Mouse (Mus musculus) stomach, embryonic 14.5 days (tissue): ENCODE results near the gene Polr2f. TPM values are rescaled to one million over a fixed set of nuclear protein-coding genes. Genes with fewer than 3 reads are reported as not detected.

Experiments
- ATAC-seq: fragments of 200-750 bp; cut with Nextera tagmentation; 2 replicates; pipeline ENCODE4 v1.8.0; 2017; ENCODE audit warnings: low read depth, moderate TSS enrichment; ENCODE audit not compliant: insufficient number of reproducible peaks, insufficient read depth, low FRiP score
- H3K27ac ChIP-seq: fragments of 300-500 bp; sonication (generic); 2 replicates; pipeline ENCODE4 v1.5.1; 2014; ENCODE audit warnings: mild to moderate bottlenecking, low read length, moderate library complexity, mixed read lengths
- H3K27me3 ChIP-seq: fragments of 300-500 bp; sonication (generic); 2 replicates; pipeline ENCODE4 v1.6.1; 2014; ENCODE audit warnings: low read length, control low read depth, mixed read lengths; ENCODE audit not compliant: control insufficient read depth, insufficient read depth
- H3K36me3 ChIP-seq: fragments of 300-500 bp; sonication (generic); 2 replicates; pipeline ENCODE4 v1.6.1; 2014; ENCODE audit warnings: mild to moderate bottlenecking, control low read depth, low read length, moderate library complexity, mixed read lengths; ENCODE audit not compliant: control insufficient read depth, insufficient read depth
- H3K4me1 ChIP-seq: fragments of 300-500 bp; sonication (generic); 2 replicates; pipeline ENCODE4 v1.6.1; 2014; ENCODE audit warnings: low read length, control low read depth, mixed read lengths; ENCODE audit not compliant: control insufficient read depth, insufficient read depth
- H3K4me2 ChIP-seq: fragments of 300-500 bp; sonication (generic); replicated peaks from 2 replicates; pipeline ENCODE4 v1.6.1; 2014; ENCODE audit warnings: low read depth, low read length, control low read depth
- H3K4me3 ChIP-seq: fragments of 300-500 bp; sonication (generic); 2 replicates; pipeline ENCODE4 v1.5.1; 2014; ENCODE audit warnings: low read depth, low read length, control low read depth
- H3K9ac ChIP-seq: fragments of 300-500 bp; sonication (generic); replicated peaks from 2 replicates; pipeline ENCODE4 v1.6.1; 2014; ENCODE audit warnings: low read depth, mild to moderate bottlenecking, control low read depth, low read length, moderate library complexity, mixed read lengths
- H3K9me3 ChIP-seq: fragments of 300-500 bp; sonication (generic); 2 replicates; pipeline ENCODE4 v1.6.1; 2016; ENCODE audit warnings: low read depth, low read length, control low read depth; ENCODE audit not compliant: control insufficient read depth
- WGBS: fragments of 180-500 bp; shearing (Covaris S2); extraction: QIAGEN DNeasy Blood & Tissue Kit; methylation state at CpG from one replicate; pipeline ENCODE4 v1.1.7; 2014; 5-methylcytosine and 5-hydroxymethylcytosine counted together
- polyA plus RNA-seq: library from polyadenylated mRNA; unstranded; fragments of >200 nt; fragmentation: Nextera tagmentation; extraction: Ambion mirVana; gene quantifications from 2 replicates; pipeline ENCODE4 v1.2.1, GENCODE M21; 2014

Polr2f gene
- 367 and 376 TPM in 2 replicates for polyA plus RNA-seq

- peaks cover 10% of the 10 kb centered on the region; the same call in 1 of the 2 replicates for H3K4me1 ChIP-seq
- ATAC-seq, result peak; percentile 90
- H3K4me3 ChIP-seq, result peak within 1 kb of the TSS; percentile 96
- H3K36me3 ChIP-seq, result peaks cover 19% of the 10 kb centered on the region
- peak within 1 kb of the TSS; percentile 81 for H3K9ac ChIP-seq
- H3K9me3 ChIP-seq, result no peaks in the 10 kb centered on the region
- H3K27ac ChIP-seq, result no peak within 1 kb of the TSS
- peak within 1 kb of the TSS; percentile 97 for H3K4me2 ChIP-seq
- H3K27me3 ChIP-seq, result no peaks in the 10 kb centered on the region
- under 1% methylated on average over 57 of the region's 57 CpGs for WGBS
Measured at GRCm38 (mm10) chr15:79140866-79141565, at the start of gene Polr2f, which contains the start of gene 1700088E04Rik. Gene Polr2f (plus strand): TSS chr15:79141009. Gene 1700088E04Rik (minus strand): TSS chr15:79141253.

GRCm38 (mm10) chr15:79092284-79092683 lies 48.5 kb upstream of the Polr2f start:
- Histone ChIP-seq H3K36me3 (peaks cover 61% of the 10 kb centered on the region), H3K27ac (no peak overlapping the region), H3K27me3 (no peaks in the 10 kb centered on the region), H3K4me2 (no peak overlapping the region), H3K9me3 (no peaks in the 10 kb centered on the region), H3K9ac (no peak overlapping the region), H3K4me1 (peaks cover 6% of the 10 kb centered on the region; the same call in 1 of the 2 replicates), H3K4me3 (no peak overlapping the region)
- no peak for ATAC-seq
- 87% methylated on average over 6 of the region's 6 CpGs for WGBS

GRCm38 (mm10) chr15:79093083-79093839 lies 47.5 kb upstream of the Polr2f start:
- H3K9ac ChIP-seq, result no peak overlapping the region
- 0 out of 2 replicates have a peak, but pooled peaks have one; percentile 35 for ATAC-seq
- no peaks in the 10 kb centered on the region for H3K27me3 ChIP-seq
- no peaks in the 10 kb centered on the region for H3K9me3 ChIP-seq
- peaks cover 12% of the 10 kb centered on the region for H3K4me1 ChIP-seq
- no peak overlapping the region for H3K4me3 ChIP-seq
- peak overlapping the region; percentile 71; the same call in 1 of the 2 replicates for H3K27ac ChIP-seq
- WGBS, result 43% methylated on average over 7 of the region's 7 CpGs
- no peak overlapping the region for H3K4me2 ChIP-seq
- H3K36me3 ChIP-seq, result peaks cover 61% of the 10 kb centered on the region

DNA sequence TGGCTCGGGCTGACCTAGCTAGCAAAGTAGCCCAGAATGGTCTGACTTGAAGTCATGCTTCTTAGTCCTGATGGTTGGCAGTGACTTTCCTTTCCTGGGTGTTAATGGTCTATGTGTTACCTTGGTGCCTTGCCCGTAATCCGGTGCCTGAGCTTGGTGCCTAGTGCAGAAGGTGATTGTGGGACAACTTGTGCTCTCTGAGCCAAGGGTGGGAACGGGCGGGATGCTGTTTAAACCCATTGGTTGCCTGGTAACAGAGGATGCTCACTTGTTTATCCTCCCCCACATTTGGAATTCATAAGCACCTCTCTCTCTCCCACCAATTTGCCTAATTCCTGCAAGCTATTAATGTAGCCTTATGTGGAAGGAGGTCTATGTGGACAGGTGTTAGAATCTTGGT lies 45.3 kb upstream of the Polr2f start:
- no peak for ATAC-seq
- H3K27ac ChIP-seq, result no peak overlapping the region
- H3K9ac ChIP-seq, result no peak overlapping the region
- peaks cover 44% of the 10 kb centered on the region for H3K36me3 ChIP-seq
- no peaks in the 10 kb centered on the region for H3K27me3 ChIP-seq
- H3K4me2 ChIP-seq, result no peak overlapping the region
- no peaks in the 10 kb centered on the region for H3K9me3 ChIP-seq
- peaks cover 12% of the 10 kb centered on the region for H3K4me1 ChIP-seq
- H3K4me3 ChIP-seq, result no peak overlapping the region
- WGBS, result 89% methylated on average over 5 of the region's 5 CpGs

DNA sequence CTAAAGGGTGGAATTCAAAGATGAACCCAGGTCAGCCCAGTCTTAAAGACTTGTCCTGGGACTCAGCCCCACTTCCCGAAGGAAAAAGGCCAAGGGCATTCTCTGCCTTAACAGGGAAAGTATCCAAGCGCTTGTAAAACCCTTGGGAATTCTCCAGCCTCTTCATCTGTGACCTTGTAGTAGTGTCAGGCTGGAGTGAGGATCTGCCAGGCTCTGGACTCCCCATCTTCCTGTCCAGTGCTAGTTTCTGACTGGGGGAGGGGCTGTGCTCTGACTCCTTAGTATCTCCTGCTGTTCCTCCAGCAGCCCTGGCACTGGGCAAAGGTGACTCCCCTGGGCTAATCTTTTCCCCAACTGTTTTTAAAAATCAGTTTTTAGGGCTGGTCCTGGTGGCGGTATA lies 44.3 kb upstream of the Polr2f start:
- Histone ChIP-seq H3K4me1 (peaks cover 15% of the 10 kb centered on the region), H3K27ac (peak overlapping the region; percentile 84; the same call in 1 of the 2 replicates), H3K27me3 (no peaks in the 10 kb centered on the region), H3K4me2 (no peak overlapping the region), H3K9ac (no peak overlapping the region), H3K36me3 (peaks cover 34% of the 10 kb centered on the region), H3K9me3 (no peaks in the 10 kb centered on the region), H3K4me3 (no peak overlapping the region)
- 62% methylated on average over 3 of the region's 3 CpGs for WGBS
- no peak for ATAC-seq

GRCm38 (mm10) chr15:79097135-79097534 lies 43.7 kb upstream of the Polr2f start:
- Histone ChIP-seq H3K4me2 (peak overlapping the region; percentile 17; the same call in 1 of the 2 replicates), H3K36me3 (peaks cover 28% of the 10 kb centered on the region), H3K9me3 (no peaks in the 10 kb centered on the region), H3K27me3 (no peaks in the 10 kb centered on the region), H3K4me1 (peaks cover 17% of the 10 kb centered on the region), H3K4me3 (no peak overlapping the region), H3K27ac (peak overlapping the region; percentile 84), H3K9ac (no peak overlapping the region)
- ATAC-seq, result no peak
- 14% methylated on average over 2 of the region's 2 CpGs for WGBS

DNA sequence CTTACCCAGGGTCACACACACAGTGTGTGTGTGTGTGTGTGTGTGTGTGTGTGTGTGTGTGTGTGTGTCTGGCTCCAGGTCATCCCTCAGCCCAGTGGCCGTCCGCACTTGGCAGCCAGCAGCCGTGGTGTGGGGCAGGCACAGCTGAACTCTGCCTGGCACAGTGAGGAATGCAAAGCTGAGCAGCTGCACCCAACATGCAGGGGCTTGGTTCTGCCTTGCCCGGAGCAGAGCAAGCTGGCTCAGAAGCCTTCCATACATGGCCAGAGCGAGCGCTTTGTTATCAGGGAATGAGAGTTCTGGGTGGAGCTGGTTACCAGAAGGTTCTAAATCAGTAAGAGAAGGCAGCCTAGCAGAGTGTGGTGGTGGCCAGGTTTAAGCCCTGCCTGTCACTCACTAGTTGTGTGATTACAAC lies 43.2 kb upstream of the Polr2f start:
- peak overlapping the region; percentile 17; the same call in 1 of the 2 replicates for H3K4me2 ChIP-seq

DNA sequence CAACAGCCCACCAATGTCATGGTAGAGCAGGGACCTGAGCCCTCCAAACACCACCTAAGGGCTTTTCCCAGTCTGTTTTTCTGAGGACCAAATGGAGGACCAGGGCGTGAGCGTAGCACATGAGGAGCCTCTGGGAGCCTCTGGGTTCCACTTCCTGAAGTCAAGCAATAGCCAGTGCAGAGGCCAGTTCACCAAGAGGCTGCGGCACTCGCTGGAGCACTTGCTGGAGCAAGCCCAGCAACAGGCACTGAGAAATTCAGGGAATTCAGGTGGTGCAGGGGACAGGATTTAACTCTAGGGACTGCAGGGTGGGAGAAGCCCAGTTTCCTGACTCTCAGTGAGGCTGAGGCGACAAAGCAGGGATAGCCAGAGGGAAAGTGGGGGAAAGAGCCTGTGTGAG lies 42.6 kb upstream of the Polr2f start:
- no peaks in the 10 kb centered on the region for H3K27me3 ChIP-seq
- H3K9ac ChIP-seq, result no peak overlapping the region
- H3K4me1 ChIP-seq, result peaks cover 17% of the 10 kb centered on the region
- no peak overlapping the region for H3K4me2 ChIP-seq
- H3K4me3 ChIP-seq, result no peak overlapping the region
- ATAC-seq, result no peak
- peaks cover 22% of the 10 kb centered on the region for H3K36me3 ChIP-seq
- whole genome bisulfite sequencing, result 51% methylated on average over 5 of the region's 5 CpGs
- peak overlapping the region; percentile 84 for H3K27ac ChIP-seq
- no peaks in the 10 kb centered on the region for H3K9me3 ChIP-seq

More for the DNA sequence above, 43.2 kb upstream of the Polr2f start:
- Histone ChIP-seq H3K36me3 (peaks cover 25% of the 10 kb centered on the region), H3K9me3 (no peaks in the 10 kb centered on the region), H3K27ac (peak overlapping the region; percentile 84), H3K4me1 (peaks cover 17% of the 10 kb centered on the region), H3K9ac (no peak overlapping the region), H3K27me3 (no peaks in the 10 kb centered on the region), H3K4me3 (no peak overlapping the region)
- peak; percentile 77 for ATAC-seq
- 17% methylated on average over 6 of the region's 6 CpGs for WGBS
